Mouse (Mus musculus) telencephalon, adult 2 months (tissue): ENCODE measurements at regions not wholly inside any gene's neighbourhood (a gene's known extent, or its start where the extent isn't known, plus 50 kb on each side); places are given as distances from the start of the nearest gene placed in this dataset.
A peak's percentile ranks its signal among the peaks of the same experiment; 100 is the strongest.

Experiments used
- DNase-seq: peaks from one replicate; pipeline ENCODE4 v3.0.0-alpha.2; 2011; ENCODE audit warnings: low read depth, low spot score

DNA sequence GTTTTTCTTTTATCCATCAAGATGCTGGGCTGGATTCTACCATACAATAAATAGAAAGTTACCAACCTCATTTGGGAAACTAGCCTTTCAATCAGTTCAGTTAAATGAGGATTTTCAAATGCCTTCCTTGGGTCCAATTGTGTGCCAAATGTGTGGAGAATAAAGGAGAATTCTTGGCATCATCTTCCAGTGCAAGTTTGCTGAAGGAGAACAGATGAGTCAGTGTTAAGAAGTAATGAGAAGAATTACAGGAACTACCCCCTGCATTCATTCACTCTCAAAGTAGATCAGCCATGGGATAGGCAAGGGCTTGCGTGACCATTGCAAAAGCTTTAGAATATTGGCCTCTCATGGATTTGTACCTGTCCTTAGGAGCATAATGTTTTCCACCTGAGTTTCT, 193.4 kb upstream of the Man1a start:
- no peak for DNase-seq

DNA sequence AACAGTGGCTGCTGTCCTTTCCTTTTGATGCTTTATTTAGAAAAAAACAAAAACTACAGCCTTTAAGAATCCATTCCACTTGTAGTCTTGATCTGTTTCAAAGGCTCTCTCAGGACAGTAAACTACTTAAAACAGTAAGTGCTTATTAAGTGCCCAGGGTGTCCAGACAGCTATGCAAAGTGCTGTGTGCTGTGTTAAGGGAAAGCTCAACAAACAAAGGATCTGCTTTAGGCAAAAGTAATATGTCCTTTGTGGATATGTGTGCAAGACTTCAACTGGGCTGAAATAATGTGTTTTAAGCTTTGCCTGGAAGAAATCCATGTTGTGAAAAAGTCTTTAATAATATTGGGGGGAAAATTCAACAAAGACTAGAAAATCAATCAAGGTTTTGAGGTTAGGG, 192.9 kb upstream of the Man1a start:
- no peak for DNase-seq

DNA sequence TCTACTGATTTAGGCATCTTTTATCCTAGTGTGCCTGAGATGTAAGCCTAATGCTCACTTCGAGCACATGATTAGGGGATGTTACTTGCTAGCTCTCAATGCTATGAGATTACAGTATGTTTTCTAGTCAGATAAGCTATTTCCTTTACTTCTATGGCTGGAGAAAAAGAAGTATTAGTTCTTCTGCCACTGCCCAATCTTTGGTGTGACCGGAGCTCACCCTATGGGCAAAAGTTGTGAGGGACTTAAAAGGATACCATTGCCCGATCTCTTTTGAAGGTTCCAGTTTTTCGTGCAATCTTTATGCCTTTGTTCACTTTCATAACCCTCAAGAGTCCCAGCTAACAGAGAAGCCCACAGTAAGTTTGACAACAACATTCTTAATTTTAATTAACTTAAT, 190.2 kb upstream of the Man1a start:
- DNase-seq: no peak

DNA sequence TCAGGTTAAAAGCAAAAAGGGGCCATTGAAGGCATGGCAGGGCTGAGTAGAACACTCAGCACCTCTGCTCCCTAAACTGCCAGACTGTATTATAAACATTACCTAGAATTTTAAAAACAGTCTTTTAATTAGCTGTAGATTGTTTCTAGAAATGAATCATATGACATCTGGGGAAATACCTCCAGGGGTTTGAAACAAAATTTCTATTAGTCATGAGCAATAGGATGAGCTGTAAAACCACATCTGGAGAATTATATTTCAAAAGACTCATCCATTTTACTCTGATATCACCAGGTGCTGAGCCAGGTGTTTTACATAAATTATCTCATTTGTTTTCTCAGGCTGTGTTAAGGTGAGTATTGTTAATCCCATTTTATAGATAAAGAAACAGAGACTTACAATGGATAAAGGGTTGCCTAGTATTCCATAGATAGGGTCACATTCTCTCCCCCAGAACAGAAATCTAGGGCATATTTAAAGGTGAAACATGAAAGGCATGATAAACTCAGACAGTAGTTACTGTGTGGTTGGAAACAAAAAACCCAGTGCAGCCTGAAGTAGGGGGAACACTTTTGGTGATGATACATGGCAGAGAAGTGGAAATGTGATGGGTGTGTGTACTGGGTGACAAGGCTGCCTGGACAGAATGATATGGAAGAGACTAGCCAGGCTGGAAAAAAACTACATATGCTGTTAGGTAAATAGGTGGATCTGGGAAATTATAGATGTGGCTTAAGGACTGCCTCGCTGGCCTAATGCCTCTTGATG, 178.6 kb upstream of the Man1a start:
- DNase-seq: no peak

DNA sequence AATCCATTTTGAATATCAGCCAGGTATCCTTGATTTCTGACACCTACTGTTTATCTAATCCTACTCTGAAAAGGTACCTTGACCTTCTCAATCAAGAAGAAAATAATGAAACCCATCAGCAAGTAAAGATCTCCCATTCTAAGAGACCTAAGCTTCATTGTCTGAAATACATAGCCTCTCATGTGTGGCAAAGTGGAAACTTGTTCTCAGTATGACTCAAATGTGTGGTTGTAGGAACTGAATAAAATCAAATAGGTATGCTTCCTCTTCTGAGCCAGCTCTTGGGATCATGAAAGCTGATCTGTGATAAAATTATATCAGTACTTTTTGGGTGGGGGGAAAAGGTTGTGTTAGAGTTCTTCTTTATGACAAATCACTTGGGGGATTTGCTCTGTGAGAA, 168.6 kb upstream of the Man1a start:
- DNase-seq: no peak

DNA sequence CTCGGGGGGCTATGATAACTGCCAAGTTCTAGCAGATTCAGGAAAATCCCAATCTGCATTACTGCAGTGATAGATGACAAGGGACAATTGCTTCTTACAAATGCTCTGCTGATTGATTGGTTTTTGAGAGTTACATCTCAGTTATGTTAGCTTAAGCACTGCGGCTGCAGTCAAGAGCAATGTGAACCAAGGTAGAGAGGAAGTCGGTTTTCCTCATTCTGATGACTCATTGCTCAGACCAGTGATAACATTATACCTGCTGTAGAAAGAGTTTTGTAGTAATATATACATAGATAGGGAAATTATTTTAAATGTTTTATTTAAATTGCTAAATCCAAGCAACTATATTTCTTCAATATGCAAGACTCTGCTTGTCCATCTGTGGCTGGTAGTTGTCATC, 126.0 kb upstream of the Man1a start:
- DNase-seq: no peak

DNA sequence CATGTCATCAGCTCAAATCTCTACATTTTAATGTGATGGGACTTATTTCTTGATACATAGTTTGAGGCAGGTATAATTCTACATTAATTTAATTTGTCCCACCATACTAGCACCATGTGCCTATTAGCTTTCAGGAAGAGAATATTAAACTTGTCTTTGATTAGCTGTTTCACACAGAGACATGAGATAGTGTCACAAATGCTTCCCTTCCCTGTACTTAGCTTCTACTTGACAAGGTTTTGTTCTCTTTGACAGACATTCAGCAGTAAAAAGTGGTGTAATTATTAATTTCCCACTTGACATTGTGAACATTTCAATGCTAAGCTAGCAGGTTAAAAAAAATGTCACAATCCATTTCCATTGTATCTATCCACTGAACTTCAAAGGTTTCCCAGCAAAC, 125.3 kb upstream of the Man1a start:
- DNase-seq: no peak

DNA sequence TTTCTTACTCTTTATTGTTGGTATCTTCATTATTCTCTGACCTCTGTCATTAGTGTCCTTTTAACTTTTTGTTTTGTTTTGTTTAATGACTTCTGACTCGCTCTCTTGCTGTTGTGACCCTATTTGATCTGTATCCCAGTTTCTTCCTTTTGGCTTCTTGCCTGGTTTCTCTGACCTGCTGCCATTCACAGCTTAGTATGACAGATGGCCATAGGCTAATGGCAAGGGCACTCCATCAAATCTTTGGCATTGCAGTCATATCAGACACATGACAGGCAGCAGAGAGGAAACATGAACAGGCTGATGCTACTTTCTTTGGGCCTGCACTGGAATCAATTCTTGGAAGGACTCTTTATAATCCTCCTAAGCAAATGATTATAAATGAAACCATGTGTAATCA, 106.3 kb upstream of the Man1a start:
- DNase-seq: no peak

DNA sequence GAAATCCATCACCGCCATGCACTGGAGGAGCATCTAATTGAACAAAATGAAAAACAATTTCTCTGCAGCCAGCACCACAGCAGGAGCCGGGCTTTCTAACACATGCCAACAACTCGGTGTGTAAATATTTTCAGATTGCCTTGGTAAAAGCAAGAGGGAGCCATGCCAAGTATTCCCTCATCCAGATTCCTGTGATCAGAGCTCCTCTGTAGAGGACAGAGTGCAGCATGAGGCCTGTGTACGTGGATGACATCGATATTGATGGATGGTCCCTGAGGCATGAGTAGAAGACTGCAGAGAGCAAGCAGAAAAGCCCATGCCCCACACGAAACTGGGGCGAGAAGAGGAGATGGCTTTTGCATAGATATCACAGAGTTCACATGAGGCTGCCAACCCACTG, 92.9 kb upstream of the Man1a start:
- no peak for DNase-seq

DNA sequence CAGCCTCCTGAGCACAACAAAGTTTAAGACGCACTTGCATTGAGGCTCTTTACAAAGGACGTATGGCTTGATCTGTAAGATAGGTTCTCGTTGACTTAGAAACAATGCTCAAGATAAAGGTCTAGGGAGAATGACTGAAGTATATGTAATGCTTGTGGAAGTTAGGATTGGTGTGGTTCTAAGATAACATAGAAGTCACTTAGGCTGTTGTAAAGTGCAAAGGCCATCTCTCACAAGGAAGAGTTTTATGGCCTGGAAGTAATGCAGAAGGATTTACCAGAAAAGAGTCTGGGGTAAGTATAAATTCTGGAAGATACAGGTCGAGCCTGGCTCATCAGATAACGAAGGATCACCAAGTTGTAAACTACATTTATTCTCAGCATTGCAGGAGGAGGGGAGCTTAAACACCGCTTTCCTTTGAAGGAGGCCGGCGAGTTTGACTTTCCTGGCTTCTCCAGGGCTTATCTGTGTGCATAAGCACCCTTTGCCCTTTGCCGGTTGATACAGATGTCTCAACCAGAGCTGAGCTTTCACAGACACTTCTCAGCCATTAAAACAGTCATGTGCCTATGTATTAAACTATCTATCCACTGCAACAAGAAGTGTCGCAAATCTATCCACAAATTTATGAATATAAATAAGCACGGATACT, 84.8 kb upstream of the Man1a start:
- no peak for DNase-seq

DNA sequence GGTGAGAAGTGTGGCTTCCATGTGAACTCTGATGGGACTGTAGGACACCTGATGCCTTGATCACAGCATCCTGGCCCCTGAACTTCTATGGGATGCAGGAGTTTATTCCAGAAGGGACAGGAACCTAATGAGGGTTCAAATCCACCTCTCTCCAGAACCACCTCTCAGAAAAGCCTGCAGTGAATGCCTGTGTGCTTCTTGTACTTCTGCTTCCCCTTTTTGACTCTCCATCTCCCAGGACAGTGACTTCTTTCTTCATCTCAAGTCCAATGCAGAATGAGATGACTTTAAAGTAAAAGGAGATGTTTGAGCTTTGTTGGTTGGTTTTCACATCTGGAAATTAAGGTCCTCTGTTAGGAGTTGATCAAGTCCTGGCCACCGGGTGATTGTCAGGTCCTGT, 77.5 kb upstream of the Man1a start:
- no peak for DNase-seq

DNA sequence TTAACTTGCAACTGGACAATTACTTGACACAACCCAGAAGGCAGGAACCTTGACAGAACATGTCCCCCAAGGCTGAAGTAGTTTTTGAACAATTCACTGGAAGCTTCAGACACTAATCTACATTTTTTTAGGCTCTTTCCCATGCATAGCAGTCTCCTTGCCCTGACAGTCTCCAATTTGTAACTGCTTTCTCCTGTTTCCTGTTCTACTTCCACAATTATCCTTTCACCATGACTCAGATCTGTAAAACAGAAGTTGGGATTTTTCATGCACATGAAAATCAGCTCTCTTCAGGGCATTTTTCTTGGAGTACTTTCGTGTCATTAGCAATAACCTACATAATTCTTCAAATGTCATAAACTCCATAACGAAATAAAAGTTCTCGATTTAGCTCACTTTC, 56.2 kb upstream of the Man1a start:
- peak; percentile 11 for DNase-seq
